Mouse (Mus musculus): Measurements from ENCODE around the gene Ankrd65.

- TF ChIP-seq USF1 (IDR thresholded peaks at IDR 0.05; ENCODE audit: low read depth): no peak
- no peak for TF ChIP-seq POLR2A (IDR thresholded peaks at IDR 0.05; ENCODE audit: insufficient read length, low read depth)
- no peak for TF ChIP-seq REST (IDR thresholded peaks at IDR 0.05; ENCODE audit: insufficient read depth, insufficient read length)
- no peak for TF ChIP-seq CEBPB (IDR thresholded peaks at IDR 0.05; ENCODE audit: insufficient read depth, poor library complexity, severe bottlenecking)
- TF ChIP-seq POLR2AphosphoS2 (IDR thresholded peaks at IDR 0.05; ENCODE audit: insufficient read length, low read depth): no peak
- TF ChIP-seq TCF12 (IDR thresholded peaks at IDR 0.05; ENCODE audit: insufficient read depth, poor library complexity, severe bottlenecking): no peak
- TF ChIP-seq MAX (IDR thresholded peaks at IDR 0.05; ENCODE audit: low read depth): no peak
- TF ChIP-seq SRF (IDR thresholded peaks at IDR 0.05; ENCODE audit: control insufficient read depth, insufficient read length, low read depth): no peak
These were observed 20.8 kb upstream of the Ankrd65 start for GRCm38 (mm10) chr4:155769496-155769879.
